Mouse (Mus musculus): ENCODE measurements around the gene Ldb1.
"Not testable (repeated sequence)": the region's sequence is repeated elsewhere in the genome, so short reads cannot be mapped to it uniquely, and the experiment has no call there.

Gene Ldb1

DNA sequence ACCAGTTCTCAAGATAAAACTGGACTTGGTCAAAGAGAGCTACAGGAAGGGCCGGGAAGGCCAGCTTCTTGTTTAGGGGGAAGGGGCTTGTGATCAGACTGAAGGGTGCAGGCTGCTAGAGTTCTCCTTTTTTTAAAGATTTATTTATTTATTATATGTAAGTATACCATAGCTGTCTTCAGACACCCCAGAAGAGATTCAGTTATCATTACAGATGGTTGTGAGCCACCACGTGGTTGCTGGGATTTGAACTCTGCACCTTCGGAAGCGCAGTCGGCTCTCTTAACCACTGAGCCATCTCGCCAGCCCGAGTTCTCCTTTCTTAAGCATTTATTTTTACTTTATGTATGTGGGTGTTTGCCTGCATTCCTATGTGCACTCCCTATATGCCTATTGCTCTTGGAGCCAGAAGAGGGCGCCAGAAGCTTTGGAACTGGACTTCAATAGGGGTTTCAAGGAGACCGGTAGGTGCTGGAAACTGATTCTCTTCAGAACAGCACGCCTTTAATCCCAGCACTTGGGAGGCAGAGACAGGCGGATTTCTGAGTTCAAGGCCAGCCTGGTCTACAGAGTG lies 16.2 kb downstream of the Ldb1 start:
- DNase-seq (ENCODE audit: low spot score) = peak; percentile 48

DNA sequence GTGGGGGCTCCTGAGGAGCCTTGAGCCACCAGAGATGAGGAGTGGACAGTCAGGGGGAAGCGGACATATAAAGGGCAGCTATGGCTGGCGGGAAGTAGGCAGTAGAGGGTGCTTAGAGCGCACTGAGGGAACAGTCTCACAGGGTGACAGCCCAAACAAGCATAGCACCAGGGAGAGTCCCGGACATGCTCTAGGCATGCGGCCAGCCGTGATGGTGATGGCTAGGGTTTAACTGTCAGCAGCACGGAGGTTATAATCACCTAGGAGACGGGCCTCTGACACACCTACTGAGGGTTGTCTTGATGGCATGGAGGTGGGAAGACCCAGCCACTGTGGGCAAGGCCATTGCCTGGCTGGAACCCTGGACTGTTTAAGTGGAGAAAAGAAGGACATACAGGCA lies 18.4 kb downstream of the Ldb1 start:
- DNase-seq (ENCODE audit: low spot score) = no peak

DNA sequence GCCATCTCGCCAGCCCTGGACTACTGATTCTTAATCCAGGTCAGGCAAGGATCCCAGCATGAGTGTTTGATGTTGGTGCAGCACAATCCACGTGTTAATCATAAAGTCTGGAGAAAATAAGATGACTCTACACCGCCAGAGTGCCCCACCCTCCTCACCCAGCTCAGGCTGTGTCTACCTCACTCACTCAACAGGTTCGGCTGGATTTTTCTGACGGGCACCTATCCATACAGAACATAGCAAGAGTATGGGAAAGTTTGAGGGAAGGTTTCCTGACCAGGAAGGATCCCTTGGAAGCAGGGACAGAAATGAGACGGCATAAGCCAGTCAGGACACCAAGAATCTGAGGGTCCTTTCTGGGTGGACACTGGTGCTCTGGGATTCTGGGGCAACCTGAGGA lies 20.1 kb downstream of the Ldb1 start:
- no peak for DNase-seq (ENCODE audit: low spot score)

DNA sequence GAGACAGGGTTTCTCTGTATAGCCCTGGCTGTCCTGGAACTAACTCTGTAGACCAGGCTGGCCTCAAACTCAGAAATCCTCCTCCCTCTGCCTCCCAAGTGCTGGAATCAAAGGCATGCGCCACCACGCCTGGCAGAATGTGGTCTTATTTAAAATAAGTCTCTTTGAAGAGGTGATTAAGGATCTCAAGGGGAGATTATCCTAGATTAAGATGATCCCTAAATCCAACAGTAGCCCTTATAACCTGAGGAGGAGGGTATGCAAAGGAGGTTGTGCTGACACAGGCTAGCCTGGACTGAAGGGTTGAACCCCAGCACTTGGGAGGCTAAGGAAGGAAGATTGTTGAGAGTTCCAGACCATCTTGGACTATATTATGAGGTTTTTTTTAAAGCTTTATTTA lies 29.0 kb downstream of the Ldb1 start:
- no peak for DNase-seq (ENCODE audit: low spot score)

DNA sequence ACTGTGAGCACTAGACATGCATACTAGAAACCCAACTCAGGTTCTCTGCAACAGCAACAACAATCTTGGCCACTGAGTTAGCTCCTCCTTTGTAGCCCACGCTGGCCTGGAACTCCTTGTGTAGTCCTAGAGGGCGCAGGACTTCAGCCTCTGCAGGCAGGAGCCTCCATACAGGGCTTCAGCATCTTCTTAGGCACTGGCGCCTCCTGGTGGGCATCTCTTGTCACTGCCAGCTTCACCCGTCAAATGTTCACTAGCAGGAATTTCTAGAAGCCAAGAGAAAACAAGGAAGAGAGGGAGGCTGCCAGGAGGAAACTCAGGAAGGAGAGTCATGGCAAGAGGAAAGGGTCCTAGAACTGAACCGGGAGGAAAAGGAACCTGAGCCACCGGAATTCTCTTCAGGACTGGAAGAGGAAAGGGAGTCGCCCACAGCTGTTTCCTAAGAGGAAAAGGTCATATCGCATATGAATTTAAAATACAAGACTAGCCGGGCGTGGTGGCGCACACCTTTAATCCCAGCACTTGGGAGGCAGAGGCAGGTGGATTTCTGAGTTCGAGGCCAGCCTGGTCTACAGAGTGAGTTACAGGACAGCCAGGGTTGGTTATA lies 30.3 kb downstream of the Ldb1 start:
- peak; percentile 98 for DNase-seq (ENCODE audit: low spot score)

DNA sequence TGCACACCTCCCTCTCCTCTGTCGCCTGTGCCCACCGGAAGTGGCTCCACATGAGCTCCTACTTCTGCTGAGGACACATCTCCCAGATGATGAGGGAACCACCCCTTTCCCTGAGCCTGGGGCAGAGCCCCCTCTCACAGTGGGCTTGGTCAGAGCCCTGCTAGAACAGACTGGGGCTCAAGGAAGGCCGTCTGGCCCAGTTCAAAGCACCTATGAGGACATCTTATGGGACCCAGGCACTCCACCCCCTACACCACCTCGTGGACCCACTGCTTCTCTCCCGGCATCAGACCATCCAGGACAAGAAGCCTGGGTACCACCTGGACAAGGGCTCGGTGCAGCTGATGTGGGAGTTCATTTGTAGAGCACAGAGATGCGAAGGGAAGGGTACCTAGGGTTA lies 39.3 kb downstream of the Ldb1 start:
- no peak for DNase-seq (ENCODE audit: low spot score)

DNA sequence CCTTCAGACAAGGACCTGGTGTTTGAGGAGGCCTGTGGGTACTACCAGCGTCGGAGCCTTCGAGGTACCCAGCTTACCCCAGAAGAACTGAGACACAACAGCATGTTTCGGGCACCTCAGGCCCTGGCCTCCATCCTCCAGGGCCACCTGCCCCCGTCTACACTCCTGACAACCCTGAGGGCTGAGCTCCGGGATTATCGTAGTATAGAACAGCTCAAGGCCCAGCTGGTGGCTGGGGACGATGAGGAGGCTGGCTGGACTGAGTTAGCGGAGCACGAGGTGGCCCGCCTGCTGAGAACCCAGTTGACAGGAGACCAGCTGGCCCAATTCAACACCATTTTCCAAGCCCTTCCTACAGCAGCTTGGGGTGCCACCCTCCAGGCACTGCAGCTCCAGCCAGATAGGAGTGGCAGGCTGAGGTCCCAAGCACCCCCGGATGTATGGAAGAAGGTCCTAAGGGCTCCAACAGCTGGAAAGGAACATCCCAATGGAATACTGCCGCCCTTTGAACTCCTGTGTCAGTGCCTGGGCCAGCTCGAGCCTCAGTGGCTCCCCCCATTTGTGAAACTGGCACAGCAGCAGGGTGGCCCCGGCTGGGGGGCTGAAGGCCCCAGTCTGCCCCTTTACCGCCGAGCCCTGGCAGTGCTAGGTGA lies 40.1 kb downstream of the Ldb1 start:
- DNase-seq (ENCODE audit: low spot score) = no peak

DNA sequence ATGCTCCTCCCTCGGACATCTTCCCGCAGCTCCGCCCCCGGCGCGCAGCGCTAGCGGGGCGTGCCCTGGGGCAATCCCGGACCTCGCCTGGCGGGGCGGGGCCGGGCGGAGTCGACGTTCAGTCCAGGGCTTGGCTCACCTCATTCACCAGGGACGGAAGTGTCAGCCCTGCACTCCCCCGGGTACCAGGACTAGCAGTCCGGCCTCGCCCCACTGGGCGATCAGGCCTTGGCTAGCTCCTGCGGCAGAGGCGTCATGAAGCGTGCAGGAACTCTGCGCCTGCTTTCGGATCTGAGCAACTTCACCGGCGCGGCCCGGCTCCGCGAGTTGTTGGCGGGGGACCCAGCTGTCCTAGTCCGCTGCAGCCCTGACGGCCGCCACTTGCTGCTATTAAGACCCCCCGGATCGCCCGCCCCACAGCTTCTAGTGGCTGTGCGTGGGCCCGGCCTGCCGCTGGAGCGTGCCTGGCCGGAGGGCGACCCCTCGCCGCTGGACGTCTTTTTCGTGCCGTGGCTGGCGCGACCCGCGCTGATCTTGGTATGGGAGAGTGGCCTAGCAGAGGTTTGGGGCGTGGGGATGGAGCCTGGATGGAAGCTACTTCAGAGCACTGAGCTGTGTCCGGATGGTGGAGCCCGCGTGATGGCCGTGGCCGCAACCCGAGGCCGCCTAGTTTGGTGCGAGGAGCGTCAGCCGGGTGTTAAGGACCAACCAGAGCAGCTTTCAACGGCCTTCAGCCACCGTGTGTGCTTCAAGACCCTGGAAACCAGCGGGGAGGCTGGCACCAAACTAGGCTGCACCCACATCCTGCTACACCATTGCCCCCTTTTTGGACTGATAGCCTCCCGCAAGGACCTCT lies 41.4 kb downstream of the Ldb1 start, which contains the start of gene Hps6:
Hps6 (plus strand) TSS at position 138 of the 856 bp plus-strand sequence.
- DNase-seq (ENCODE audit: low spot score) = peak; percentile 77

DNA sequence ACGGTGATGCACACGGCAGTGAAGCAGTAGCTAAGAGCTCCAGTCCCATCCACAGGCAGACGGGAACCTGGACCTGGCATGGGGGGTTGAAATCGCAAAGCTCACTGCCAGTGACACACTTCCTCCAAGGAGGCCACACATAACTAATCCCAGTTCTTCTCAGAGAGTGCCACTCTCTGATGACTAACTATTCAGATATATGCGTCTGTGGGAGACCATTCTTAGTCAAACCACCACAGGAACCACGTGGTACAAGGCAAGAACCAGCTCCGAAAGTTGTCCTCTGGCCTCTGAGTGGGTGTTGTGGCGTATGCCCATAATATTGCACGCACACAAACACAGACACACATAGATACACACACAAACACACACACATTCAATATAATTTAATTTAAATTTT lies 42.7 kb downstream of the Ldb1 start:
- DNase-seq (ENCODE audit: low spot score) = no peak

DNA sequence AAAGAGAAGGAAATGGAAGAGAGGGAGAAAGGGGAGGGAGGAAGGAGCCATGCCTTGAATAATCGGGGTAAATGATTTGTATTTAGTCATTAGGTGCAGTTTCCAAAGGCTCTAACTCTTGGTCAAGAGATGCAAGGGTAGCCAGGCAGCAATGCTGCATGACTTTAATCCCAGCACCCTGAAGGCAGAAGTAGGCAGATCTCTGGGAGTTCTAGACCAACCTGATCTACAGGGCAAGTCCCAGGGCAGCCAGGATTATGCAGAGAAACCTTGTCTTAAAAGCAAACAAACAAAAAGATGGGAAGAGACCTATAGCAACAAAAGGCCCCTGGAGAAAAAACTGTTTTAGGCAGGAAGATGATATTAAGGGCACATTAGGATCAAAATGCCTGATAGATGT lies 45.6 kb downstream of the Ldb1 start:
- DNase-seq (ENCODE audit: low spot score) = no peak

DNA sequence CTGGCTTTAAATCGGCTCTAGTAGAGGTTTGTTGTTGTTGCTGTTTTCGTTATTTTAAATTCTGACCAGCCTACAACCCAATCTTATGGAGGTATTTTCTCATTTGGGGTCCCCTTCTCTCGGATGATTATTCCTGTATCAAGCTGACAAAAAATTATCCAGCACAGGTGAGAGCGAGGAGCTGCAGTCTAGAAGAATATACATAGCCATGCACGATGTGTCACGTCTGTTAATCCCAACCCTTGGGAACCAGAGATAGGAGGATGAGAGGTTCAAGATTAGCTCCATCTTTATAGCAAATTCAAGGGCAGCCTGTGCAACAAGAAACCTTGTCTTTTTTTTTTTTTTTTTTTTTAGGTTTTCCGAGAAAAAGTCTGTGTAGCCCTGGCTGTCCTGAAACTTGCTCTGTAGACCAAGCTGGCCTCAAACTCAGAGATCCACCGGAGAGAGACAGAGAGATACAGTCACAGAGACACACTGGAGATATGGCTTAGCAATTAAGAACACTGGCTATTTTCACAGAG lies 46.3 kb downstream of the Ldb1 start:
- DNase-seq (ENCODE audit: low spot score) = no peak

DNA sequence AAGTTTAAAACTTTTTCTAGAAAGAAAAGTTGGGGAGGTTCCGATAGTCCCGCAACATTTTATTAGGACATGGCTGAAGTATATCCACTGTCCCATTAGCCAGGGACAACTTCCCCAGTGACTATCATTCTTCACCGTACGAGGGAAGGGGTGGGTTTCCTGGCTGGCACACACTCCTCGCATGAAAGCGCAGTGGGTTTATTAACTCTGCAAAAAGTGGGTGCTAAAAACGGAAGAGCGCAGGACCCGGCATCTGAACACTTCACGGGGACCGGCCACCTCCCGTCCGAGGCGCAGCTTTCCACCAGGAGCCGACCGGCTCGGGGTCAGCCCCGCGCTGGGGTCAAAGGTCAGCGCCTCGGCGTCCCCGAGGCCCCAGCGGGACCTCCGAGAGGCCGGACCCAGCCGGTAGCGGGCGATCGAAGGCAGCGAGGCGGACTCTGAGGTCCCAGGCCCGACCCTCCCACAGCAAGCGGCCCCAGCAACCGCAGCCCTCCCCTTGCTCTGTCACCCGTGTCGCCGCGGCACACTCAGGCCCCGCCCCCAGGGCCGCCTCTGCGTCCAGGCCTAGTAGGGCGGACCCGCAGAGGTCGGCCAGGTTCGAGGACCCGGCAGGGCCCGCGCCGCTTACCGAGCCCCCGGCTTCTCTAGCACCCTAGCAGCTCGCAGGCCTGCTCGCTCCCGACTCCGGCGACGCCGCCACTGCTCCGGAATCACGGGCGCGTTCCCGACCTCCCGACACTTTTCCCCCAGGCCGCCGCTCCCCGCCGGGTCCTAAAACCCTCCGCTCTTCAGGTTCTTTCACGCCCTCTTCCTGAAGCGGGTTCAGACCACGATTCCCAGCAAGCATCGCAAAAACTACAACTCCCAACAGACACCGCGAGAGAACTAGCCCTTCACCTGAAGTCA lies 47.0 kb downstream of the Ldb1 start, which contains the start of gene Armh3:
Armh3 (minus strand) TSS at position 704 of the 909 bp plus-strand sequence.
- DNase-seq (ENCODE audit: low spot score) = peak; percentile 94

DNA sequence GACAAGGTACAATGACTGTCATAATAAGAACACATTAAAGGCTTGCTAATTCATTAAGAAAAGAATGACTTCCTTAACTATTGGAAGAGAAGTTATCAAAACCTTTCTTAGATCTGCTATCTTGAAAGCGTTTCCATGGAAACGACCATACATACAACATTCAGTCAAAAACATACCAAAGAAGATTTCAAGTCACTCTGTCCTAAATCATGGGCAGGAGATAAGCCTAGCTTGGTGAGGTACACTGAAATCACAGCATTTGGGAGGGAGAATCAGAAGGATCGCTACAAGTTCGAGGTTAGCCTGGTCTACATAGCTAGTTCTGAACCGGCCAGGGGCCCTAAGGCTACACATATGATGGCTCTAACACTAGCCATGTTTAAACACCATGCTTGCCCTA lies 47.6 kb downstream of the Ldb1 start:
- peak; percentile 32 for DNase-seq (ENCODE audit: low spot score)

DNA sequence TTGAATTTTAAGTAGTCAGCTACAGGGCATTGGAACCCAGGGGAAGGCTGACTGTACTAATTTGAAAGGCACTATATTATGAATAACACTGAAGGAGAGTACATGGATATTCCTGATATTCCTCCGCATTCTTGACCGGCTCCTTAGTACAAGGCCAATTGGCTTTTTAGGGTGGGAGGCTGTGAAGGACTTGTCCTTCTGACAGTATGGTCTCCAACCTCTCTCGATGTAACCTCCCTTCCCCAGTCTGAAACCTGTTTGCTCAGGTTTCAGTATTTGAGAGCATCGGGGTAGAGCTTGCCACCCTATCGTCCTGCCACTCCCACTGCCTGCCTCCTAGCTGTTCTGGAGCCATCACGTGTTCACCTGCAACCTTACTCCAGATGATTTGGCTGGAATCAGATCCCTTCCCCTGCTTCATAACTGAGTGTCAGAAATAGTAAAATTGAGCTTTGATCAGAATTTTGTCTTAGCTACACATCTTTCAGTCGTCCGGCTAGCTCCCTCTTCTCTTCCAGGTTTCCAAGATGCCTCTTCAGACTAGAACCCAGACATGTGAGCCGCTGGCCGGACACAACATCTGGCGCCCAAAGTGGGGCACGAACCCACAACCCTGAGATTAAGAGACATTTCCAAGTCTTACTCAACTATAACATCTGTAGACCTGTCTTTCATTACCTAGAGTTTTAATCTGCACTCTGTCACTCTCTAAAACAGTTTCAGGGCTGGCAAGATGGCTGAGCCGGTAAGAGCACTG lies 50.9 kb downstream of the Ldb1 start:
- no peak for DNase-seq (ENCODE audit: low spot score)

DNA sequence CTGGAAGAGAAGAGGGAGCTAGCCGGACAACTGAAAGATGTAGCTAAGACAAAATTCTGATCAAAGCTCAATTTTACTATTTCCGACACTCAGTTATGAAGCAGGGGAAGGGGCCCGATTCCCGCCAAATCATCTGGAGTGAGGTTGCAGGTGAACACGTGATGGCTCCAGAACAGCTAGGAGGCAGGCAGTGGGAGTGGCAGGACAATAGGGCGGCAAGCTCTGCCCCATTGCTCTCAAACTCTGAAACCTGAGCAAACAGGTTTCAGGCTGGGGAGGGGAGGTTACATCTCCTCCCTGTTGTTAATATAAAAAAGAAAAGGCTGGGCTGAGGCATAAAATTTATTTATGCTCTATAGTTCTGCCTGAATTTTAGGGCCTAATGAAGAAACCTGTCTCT lies 51.6 kb downstream of the Ldb1 start:
- not testable (repeated sequence) for DNase-seq (ENCODE audit: low spot score)

DNA sequence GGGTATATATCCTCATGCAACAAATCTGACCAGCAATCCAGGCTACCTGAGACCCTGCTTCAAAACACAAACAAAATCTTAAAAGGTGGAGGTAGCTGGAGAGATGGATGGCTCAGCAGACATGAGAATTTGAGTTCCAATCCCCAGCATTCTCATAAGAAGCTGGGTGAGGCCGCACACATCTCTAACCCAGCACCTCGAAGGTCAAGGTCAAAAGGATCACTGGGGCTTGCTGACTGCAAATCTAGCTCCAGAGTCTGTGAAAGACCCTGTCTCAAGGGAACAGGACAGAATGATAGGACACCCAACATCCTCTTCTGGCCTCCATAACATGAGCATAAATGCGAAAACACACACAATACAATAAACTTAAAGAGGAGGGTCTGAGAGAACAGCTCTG lies 53.8 kb downstream of the Ldb1 start:
- DNase-seq (ENCODE audit: low spot score) = no peak

DNA sequence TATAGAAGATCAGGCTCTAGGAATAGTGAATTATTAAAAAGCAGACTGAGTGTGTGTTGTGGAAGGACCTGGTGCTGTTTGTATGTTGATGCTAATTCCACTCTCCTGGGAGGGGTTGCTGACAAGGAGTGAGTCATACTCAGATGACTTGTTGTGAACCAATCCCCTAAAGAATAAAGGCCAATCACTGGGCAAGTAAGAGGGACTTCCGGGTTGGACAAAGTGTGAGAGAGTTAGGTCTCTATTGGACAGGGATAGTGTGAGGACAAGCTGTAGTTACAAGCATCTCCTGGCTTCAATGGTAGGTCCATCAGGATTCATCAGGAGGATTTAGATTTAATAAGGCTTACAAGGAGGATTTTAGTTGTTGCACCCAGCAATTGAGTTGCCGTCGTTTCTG lies 56.8 kb downstream of the Ldb1 start:
- no peak for DNase-seq (ENCODE audit: low spot score)

DNA sequence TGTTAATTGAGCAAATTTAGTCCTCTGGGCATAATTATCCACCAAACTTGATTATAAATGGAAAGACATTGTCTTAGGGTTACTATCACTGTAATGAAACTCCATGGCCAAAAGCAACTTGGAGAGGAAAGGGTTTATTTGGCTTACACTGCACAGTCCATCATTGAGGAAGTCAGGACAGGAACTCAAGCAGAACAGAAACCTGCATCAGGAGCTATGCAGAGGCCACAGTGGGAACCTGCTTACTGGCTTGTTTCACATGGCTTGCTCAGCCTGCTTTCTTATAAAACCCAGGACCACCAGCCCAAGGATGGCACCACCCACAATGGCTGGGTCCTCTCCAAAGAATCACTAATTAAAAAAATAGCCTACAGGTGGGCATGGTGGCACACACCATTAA lies 60.6 kb downstream of the Ldb1 start:
- no peak for DNase-seq (ENCODE audit: low spot score)
